Mouse (Mus musculus): ENCODE data around the gene Ssrp1.

DNA sequence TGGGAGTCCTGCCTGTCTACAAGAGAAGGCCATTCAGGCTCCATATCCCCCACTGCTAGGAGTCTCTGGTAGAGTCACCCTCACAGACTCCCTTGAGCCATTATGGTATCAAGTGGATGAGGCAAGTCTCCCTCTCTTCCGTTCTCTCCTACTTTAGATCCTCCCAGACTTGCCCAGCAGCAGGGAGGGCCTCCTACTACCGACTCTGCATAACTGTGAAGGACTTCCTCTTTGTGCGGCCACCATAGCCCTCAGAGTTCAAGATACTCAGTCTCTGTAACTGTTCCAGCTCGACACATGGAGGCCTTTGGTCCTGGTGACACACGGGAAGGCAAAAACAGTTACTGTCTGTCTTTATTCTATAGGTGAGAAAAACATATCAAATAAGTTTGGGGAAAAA, 9.8 kb upstream of the Ssrp1 start:
- TF ChIP-seq HCFC1 (IDR thresholded peaks at IDR 0.05; ENCODE audit: low read depth, low read length): no peak
- no peak for TF ChIP-seq MXI1 (IDR thresholded peaks at IDR 0.05; ENCODE audit: low read depth, low read length)
- no peak for TF ChIP-seq EP300 (IDR thresholded peaks at IDR 0.05; ENCODE audit: low read depth in 1 of 2, low read length in 2 of 2)
